Comparison of ENCODE assay signal across 27 mouse cellular contexts in genomic region chr3:37520334-37521023, GRCm38 (mm10).
DNase-seq lines count a peak whose midpoint lies in the region; ATAC-seq and TF ChIP-seq lines count a peak whose summit lies in the region.
"Had no signal": no experiment of that assay in that cellular context is flagged by ENCODE, and none has a peak within 500 bp of the region (broad histone marks: within the 10 kb centered on the region; RNA-seq: fewer than 3 reads in every experiment).

No protein-coding gene starts in this region.

- no peak for TF ChIP-seq CTCF in lung, postnatal 0 days (IDR thresholded peaks at IDR 0.05)
- no peak for TF ChIP-seq CTCF in stomach, postnatal 0 days (IDR thresholded peaks at IDR 0.05; ENCODE audit: low read depth)

- H3K27ac ChIP-seq in liver, embryonic 12.5 days = peak overlapping the region; percentile 63; the same call in 1 of the 2 replicates
- peak overlapping the region; percentile 51 for H3K27ac ChIP-seq in lung, postnatal 0 days (ENCODE audit: low read length)
- H3K27ac ChIP-seq in stomach, postnatal 0 days (replicated peaks) = 0 out of 2 replicates have a peak overlapping the region, but pooled peaks have one; percentile 3
- H3K27ac ChIP-seq in forebrain, embryonic 13.5 days = no peak overlapping the region
- H3K27ac ChIP-seq: embryonic facial prominence, embryonic 10.5 days; embryonic facial prominence, embryonic 13.5 days; forebrain, embryonic 12.5 days; hindbrain, embryonic 10.5 days; hindbrain, embryonic 13.5 days had no signal

- 68% methylated on average over 3 of the region's 3 CpGs for WGBS in liver, embryonic 12.5 days (ENCODE audit: insufficient replicate concordance)
- 43% methylated on average over 3 of the region's 3 CpGs for WGBS in lung, postnatal 0 days
- 64% methylated on average over 3 of the region's 3 CpGs for WGBS in stomach, postnatal 0 days
- 63% methylated on average over 3 of the region's 3 CpGs for WGBS in forebrain, embryonic 13.5 days

- peaks cover 52% of the 10 kb centered on the region for H3K4me1 ChIP-seq in liver, embryonic 12.5 days
- no peaks in the 10 kb centered on the region; the same call in 1 of the 2 replicates for H3K4me1 ChIP-seq in lung, postnatal 0 days (ENCODE audit: insufficient read depth, low read depth, low read length)
- H3K4me1 ChIP-seq in stomach, postnatal 0 days (replicated peaks; ENCODE audit: control insufficient read depth, insufficient read depth) = no peaks in the 10 kb centered on the region; the same call in 1 of the 2 replicates
- no peaks in the 10 kb centered on the region for H3K4me1 ChIP-seq in forebrain, embryonic 13.5 days
- H3K4me1 ChIP-seq: embryonic facial prominence, embryonic 13.5 days; forebrain, embryonic 12.5 days; hindbrain, embryonic 10.5 days; hindbrain, embryonic 13.5 days had no signal

- H3K9me3 ChIP-seq in liver, embryonic 12.5 days (replicated peaks) = no peaks in the 10 kb centered on the region
- no peaks in the 10 kb centered on the region for H3K9me3 ChIP-seq in lung, postnatal 0 days (ENCODE audit: low read length)
- no peaks in the 10 kb centered on the region for H3K9me3 ChIP-seq in stomach, postnatal 0 days (ENCODE audit: control insufficient read depth, low read length)
- H3K9me3 ChIP-seq in forebrain, embryonic 13.5 days (replicated peaks) = no peaks in the 10 kb centered on the region
- H3K9me3 ChIP-seq: embryonic facial prominence, embryonic 10.5 days; embryonic facial prominence, embryonic 13.5 days; forebrain, embryonic 12.5 days; hindbrain, embryonic 10.5 days; hindbrain, embryonic 13.5 days had no signal

- ATAC-seq in liver, embryonic 12.5 days = no peak
- peak; percentile 58; the same call in 1 of the 2 replicates for ATAC-seq in lung, postnatal 0 days
- ATAC-seq in stomach, postnatal 0 days (ENCODE audit: low FRiP score, low TSS enrichment) = no peak
- no peak for ATAC-seq in forebrain, embryonic 13.5 days
- ATAC-seq: activated CD4-positive, CD25-positive, alpha-beta regulatory T cell, adult 4 months; CD4-positive, CD25-positive, alpha-beta regulatory T cell, adult 4 months; forebrain, embryonic 16.5 days; hindbrain, embryonic 16.5 days had no signal

- no peak overlapping the region for H3K4me3 ChIP-seq in liver, embryonic 12.5 days
- no peak overlapping the region for H3K4me3 ChIP-seq in lung, postnatal 0 days (ENCODE audit: low read depth, low read length)
- no peak overlapping the region for H3K4me3 ChIP-seq in stomach, postnatal 0 days (ENCODE audit: low read depth, low read length)
- H3K4me3 ChIP-seq in forebrain, embryonic 13.5 days = no peak overlapping the region
- H3K4me3 ChIP-seq: embryonic facial prominence, embryonic 10.5 days; embryonic facial prominence, embryonic 13.5 days; erythroblast, embryonic 14.5 days; forebrain, embryonic 12.5 days; hindbrain, embryonic 10.5 days; hindbrain, embryonic 13.5 days had no signal

- no peak for DNase-seq in liver
- peak; percentile 63 for DNase-seq in lung, postnatal 0 days (ENCODE audit: low spot score)
- no peak for DNase-seq in lung, adult 18-20 months
- no peak for DNase-seq in stomach, postnatal 0 days (ENCODE audit: low spot score)
- DNase-seq: adrenal gland, adult 8-10 months; adrenal gland, postnatal 25 days; cerebellum, adult 11-12 months; cerebellum, adult 8-10 months; cerebellum, postnatal 10 days; cerebellum, postnatal 36 days; embryo, embryonic 11 days; gastrocnemius, postnatal 10 days; gastrocnemius, postnatal 36 days; heart, postnatal 36 days had no signal

- no peak overlapping the region for H3K9ac ChIP-seq in liver, embryonic 12.5 days
- no peak overlapping the region for H3K9ac ChIP-seq in lung, postnatal 0 days (replicated peaks; ENCODE audit: low read depth)
- H3K9ac ChIP-seq in stomach, postnatal 0 days (ENCODE audit: low read length) = no peak overlapping the region
- H3K9ac ChIP-seq in forebrain, embryonic 13.5 days = no peak overlapping the region
- H3K9ac ChIP-seq: embryonic facial prominence, embryonic 13.5 days; forebrain, embryonic 12.5 days; hindbrain, embryonic 13.5 days had no signal

- H3K4me2 ChIP-seq in liver, embryonic 12.5 days = no peak overlapping the region
- H3K4me2 ChIP-seq in lung, postnatal 0 days (replicated peaks; ENCODE audit: low read depth, low read length) = no peak overlapping the region
- no peak overlapping the region for H3K4me2 ChIP-seq in stomach, postnatal 0 days (replicated peaks; ENCODE audit: low read depth)
- H3K4me2 ChIP-seq in forebrain, embryonic 13.5 days = no peak overlapping the region
- H3K4me2 ChIP-seq: embryonic facial prominence, embryonic 13.5 days; forebrain, embryonic 12.5 days; heart, embryonic 11.5 days; hindbrain, embryonic 13.5 days had no signal

- no peaks in the 10 kb centered on the region for H3K36me3 ChIP-seq in liver, embryonic 12.5 days
- no peaks in the 10 kb centered on the region for H3K36me3 ChIP-seq in lung, postnatal 0 days (ENCODE audit: insufficient read depth, low read length)
- H3K36me3 ChIP-seq in stomach, postnatal 0 days (ENCODE audit: control insufficient read depth, insufficient read depth, low read length) = no peaks in the 10 kb centered on the region
- no peaks in the 10 kb centered on the region for H3K36me3 ChIP-seq in forebrain, embryonic 13.5 days (ENCODE audit: poor library complexity, severe bottlenecking)
- H3K36me3 ChIP-seq: embryonic facial prominence, embryonic 10.5 days; embryonic facial prominence, embryonic 13.5 days; forebrain, embryonic 12.5 days; hindbrain, embryonic 10.5 days; hindbrain, embryonic 13.5 days had no signal

- TF ChIP-seq EP300 in lung, postnatal 0 days (IDR thresholded peaks at IDR 0.05) = no peak
- no peak for TF ChIP-seq EP300 in stomach, postnatal 0 days (optimal IDR thresholded peaks at IDR 0.05)

- H3K27me3 ChIP-seq in liver, embryonic 12.5 days (replicated peaks) = no peaks in the 10 kb centered on the region
- H3K27me3 ChIP-seq in lung, postnatal 0 days (replicated peaks; ENCODE audit: insufficient read depth, low read length) = no peaks in the 10 kb centered on the region
- H3K27me3 ChIP-seq in stomach, postnatal 0 days (ENCODE audit: control insufficient read depth, insufficient read depth, low read length) = no peaks in the 10 kb centered on the region
- no peaks in the 10 kb centered on the region for H3K27me3 ChIP-seq in forebrain, embryonic 13.5 days
- H3K27me3 ChIP-seq: embryonic facial prominence, embryonic 13.5 days; forebrain, embryonic 12.5 days; hindbrain, embryonic 13.5 days had no signal
